Mouse (Mus musculus) left cerebral cortex, adult 2 months (tissue): ENCODE results near the gene Psmb1. TPM values are rescaled to one million over a fixed set of nuclear protein-coding genes. Genes with fewer than 3 reads are reported as not detected.

Source experiments
- DNase-seq, 2 experiments: peaks; one replicate each; pipeline ENCODE4 v3.0.0; 2021 to 2022; ENCODE audit warnings: low spot score in 2 of 2, mixed read lengths in 1 of 2; ENCODE audit errors: extremely low spot score in 1 of 2
- H3K27ac ChIP-seq: fragments of 200-600 bp; 2 replicates; pipeline ENCODE4 v1.8.1; 2022
- H3K4me3 ChIP-seq: fragments of 200-600 bp; 2 replicates; pipeline ENCODE4 v1.8.1; 2022
- CTCF ChIP-seq: fragments of 200-600 bp; IDR thresholded peaks from 2 replicates; pipeline ENCODE4 v1.8.1; 2022; ENCODE audit warnings: antibody characterized with exemption, mild to moderate bottlenecking, moderate library complexity
- intact Hi-C: fragments of 180-260 bp; cut with DNase I; formaldehyde crosslinking; loops from one replicate; pipeline ENCODE4 v1.15.1; 2025
- total RNA-seq, 2 experiments: library from RNA; stranded (reverse); gene quantifications; 2 replicates each; pipeline ENCODE4 v1.2.3; 2021

Gene Psmb1
- total RNA-seq, 2 experiments from 2014 or later: 118 to 122 TPM

GRCm38 (mm10) chr17:15429451-15429850 is 70.1 kb downstream of the Psmb1 start:
- intact Hi-C loops: no loop called here
- H3K27ac ChIP-seq: no peak overlapping the region
- no peak for DNase-seq
- TF ChIP-seq CTCF: no peak
- no peak overlapping the region for H3K4me3 ChIP-seq

GRCm38 (mm10) chr17:15425931-15426330 is 73.6 kb downstream of the Psmb1 start:
- intact Hi-C loops: no loop called here
- TF ChIP-seq CTCF: no peak

More at GRCm38 (mm10) chr17:15425931-15426330, 73.6 kb downstream of the Psmb1 start:
- no peak for DNase-seq
- H3K27ac ChIP-seq: no peak overlapping the region
- no peak overlapping the region for H3K4me3 ChIP-seq

Other genes with a start within 250 kb of the Psmb1 start
- gene Dll1, start 122.9 kb downstream of the Psmb1 start, total RNA-seq: 1 to 10 TPM; 4.8 to 7.1 TPM
- gene Fam120b, start 103.5 kb downstream of the Psmb1 start, total RNA-seq: 10 to 100 TPM; 45.3 to 46.1 TPM
- gene Tbp, start 137 bp upstream of the Psmb1 start, total RNA-seq: 10 to 100 TPM; 29.3 to 32.2 TPM
- gene Pdcd2, start 27.6 kb upstream of the Psmb1 start, total RNA-seq: 10 to 100 TPM; 19.1 to 21.0 TPM
- 1 to 10 TPM; 2.9 to 3.1 TPM for gene Prdm9, start 64.6 kb upstream of the Psmb1 start, total RNA-seq
- gene Chd1, start 205.2 kb upstream of the Psmb1 start, total RNA-seq: 10 to 100 TPM; 25.0 to 28.5 TPM